Mouse (Mus musculus): ENCODE results near the gene Cd40. TPM values are rescaled to one million over a fixed set of nuclear protein-coding genes. Genes with fewer than 3 reads are reported as not detected.

Cd40 gene
- polyA plus RNA-seq, 1 experiment from 2014 or later = 4.5 TPM

DNA sequence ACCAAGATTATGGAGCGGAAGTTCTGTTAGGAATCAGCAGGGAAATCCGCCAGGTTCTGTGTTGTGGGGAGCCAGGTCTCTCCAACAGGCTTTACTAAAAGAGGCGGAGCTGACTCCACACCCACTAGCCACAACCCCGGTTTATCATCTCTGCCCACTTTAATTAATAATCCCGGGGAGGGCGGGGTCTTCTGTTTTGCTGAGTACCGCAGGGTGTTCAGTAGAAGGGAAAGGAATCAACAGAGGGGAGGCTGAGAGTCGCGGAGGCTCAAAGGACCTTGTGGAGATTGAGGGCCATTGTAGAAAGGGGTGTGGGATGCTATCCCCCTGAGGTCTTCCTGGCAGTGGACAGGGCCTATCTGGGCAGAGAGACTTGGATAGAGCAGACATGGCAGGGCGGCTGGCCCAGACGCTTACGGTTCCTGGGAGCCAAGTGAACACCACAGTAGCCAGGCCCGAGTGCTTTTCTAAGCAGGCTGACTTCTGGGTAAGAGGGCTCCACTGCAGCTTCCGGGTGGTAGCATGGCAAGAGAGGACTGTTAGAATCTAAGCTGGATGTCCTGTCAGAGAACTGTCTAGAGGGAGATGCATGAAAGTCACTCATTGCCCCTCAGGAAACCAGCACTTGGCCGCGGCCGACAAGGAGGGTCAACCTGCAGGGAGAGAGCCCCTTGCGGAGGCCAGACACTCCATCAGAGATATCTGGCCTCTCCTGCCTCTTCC is 4.4 kb upstream of the Cd40 start:
- no peak overlapping the region for H3K4me2 ChIP-seq (ENCODE audit: low read depth, low read length)
- 68% methylated on average over 18 of the region's 18 CpGs for WGBS (ENCODE audit: insufficient replicate concordance)
- H3K9me3 ChIP-seq (ENCODE audit: low read length) = peaks cover 4% of the 10 kb centered on the region; the same call in 1 of the 2 replicates
- H3K27ac ChIP-seq (ENCODE audit: low read depth) = no peak overlapping the region
- peaks cover 11% of the 10 kb centered on the region for H3K4me1 ChIP-seq (ENCODE audit: insufficient read depth)
- H3K9ac ChIP-seq (replicated peaks) = no peak overlapping the region
- TF ChIP-seq CTCF (IDR thresholded peaks at IDR 0.05; ENCODE audit: low read depth) (no peak), EP300 (IDR thresholded peaks at IDR 0.05; ENCODE audit: low read depth) (no peak)
- no peak for ATAC-seq
- no peaks in the 10 kb centered on the region for H3K36me3 ChIP-seq (replicated peaks; ENCODE audit: insufficient read depth, low read length)
- DNase-seq = no peak
- H3K4me3 ChIP-seq (ENCODE audit: low read depth, low read length) = no peak overlapping the region
- 0 out of 2 replicates have a peak, but pooled peaks cover 4% of the 10 kb centered on the region for H3K27me3 ChIP-seq (ENCODE audit: insufficient read depth, low read length)

DNA sequence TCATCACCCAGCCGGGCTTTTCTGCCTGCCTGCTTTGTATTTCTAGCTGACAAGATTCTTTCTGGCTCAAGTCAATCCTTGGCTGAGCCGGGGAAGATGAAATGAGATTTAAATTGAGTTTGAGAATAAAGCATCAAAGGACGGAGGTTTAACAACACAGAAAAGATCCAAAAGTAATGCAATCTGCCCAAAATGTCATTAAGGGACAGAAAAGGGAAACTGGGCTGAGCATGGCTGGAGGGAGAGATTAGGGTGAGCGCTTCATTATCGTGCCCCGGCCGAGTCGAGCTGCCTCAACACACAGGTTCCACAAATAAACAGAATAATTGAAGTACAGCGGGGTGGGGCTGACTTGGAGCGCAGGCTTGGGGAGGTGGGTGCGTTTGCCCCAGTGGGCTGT is 3.9 kb upstream of the Cd40 start:
- TF ChIP-seq EP300 (IDR thresholded peaks at IDR 0.05; ENCODE audit: low read depth) (no peak), CTCF (IDR thresholded peaks at IDR 0.05; ENCODE audit: low read depth) (no peak)
- H3K4me3 ChIP-seq (ENCODE audit: low read depth, low read length) = no peak overlapping the region
- no peak overlapping the region for H3K4me2 ChIP-seq (ENCODE audit: low read depth, low read length)
- WGBS (ENCODE audit: insufficient replicate concordance) = 38% methylated on average over 11 of the region's 11 CpGs
- peaks cover 4% of the 10 kb centered on the region; the same call in 1 of the 2 replicates for H3K9me3 ChIP-seq (ENCODE audit: low read length)
- DNase-seq (no peak), ATAC-seq (no peak)
- H3K27me3 ChIP-seq (ENCODE audit: insufficient read depth, low read length) = 0 out of 2 replicates have a peak, but pooled peaks cover 4% of the 10 kb centered on the region
- no peak overlapping the region for H3K27ac ChIP-seq (ENCODE audit: low read depth)
- peaks cover 14% of the 10 kb centered on the region for H3K4me1 ChIP-seq (ENCODE audit: insufficient read depth)
- H3K36me3 ChIP-seq (replicated peaks; ENCODE audit: insufficient read depth, low read length) = no peaks in the 10 kb centered on the region
- no peak overlapping the region for H3K9ac ChIP-seq (replicated peaks)

DNA sequence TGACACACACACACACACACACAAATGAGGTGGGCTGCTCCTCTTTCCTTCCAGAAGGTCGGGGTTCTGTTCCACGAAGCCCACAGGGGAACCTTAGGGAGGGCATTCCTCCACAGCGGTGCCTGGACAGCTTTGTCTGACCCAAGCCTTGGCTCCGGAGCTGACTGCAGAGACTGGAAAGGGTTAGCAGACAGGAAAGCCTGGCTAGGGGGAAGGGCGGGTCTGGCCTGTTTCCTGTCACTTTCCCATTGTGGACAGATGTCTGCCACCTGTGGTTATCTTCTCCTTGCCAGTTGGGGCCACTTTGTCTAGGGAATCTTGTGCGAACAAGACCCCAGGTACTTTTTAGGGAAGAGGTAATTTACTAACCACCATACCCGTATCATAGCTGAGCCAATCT is 478 bp downstream of the Cd40 start:
- H3K4me2 ChIP-seq (ENCODE audit: low read depth, low read length) = peak overlapping the region; percentile 70
- H3K27ac ChIP-seq (ENCODE audit: low read depth) = 0 out of 2 replicates have a peak overlapping the region, but pooled peaks have one; percentile 3
- H3K36me3 ChIP-seq (replicated peaks; ENCODE audit: insufficient read depth, low read length) = no peaks in the 10 kb centered on the region
- DNase-seq (no peak), ATAC-seq (peak; percentile 71)
- TF ChIP-seq EP300 (IDR thresholded peaks at IDR 0.05; ENCODE audit: low read depth) (no peak), CTCF (IDR thresholded peaks at IDR 0.05; ENCODE audit: low read depth) (no peak)
- peaks cover 14% of the 10 kb centered on the region for H3K4me1 ChIP-seq (ENCODE audit: insufficient read depth)
- peaks cover 4% of the 10 kb centered on the region; the same call in 1 of the 2 replicates for H3K9me3 ChIP-seq (ENCODE audit: low read length)
- peak overlapping the region; percentile 42 for H3K4me3 ChIP-seq (ENCODE audit: low read depth, low read length)
- 1% methylated on average over 7 of the region's 7 CpGs for WGBS (ENCODE audit: insufficient replicate concordance)
- H3K27me3 ChIP-seq (ENCODE audit: insufficient read depth, low read length) = 0 out of 2 replicates have a peak, but pooled peaks cover 4% of the 10 kb centered on the region
- H3K9ac ChIP-seq (replicated peaks) = no peak overlapping the region

DNA sequence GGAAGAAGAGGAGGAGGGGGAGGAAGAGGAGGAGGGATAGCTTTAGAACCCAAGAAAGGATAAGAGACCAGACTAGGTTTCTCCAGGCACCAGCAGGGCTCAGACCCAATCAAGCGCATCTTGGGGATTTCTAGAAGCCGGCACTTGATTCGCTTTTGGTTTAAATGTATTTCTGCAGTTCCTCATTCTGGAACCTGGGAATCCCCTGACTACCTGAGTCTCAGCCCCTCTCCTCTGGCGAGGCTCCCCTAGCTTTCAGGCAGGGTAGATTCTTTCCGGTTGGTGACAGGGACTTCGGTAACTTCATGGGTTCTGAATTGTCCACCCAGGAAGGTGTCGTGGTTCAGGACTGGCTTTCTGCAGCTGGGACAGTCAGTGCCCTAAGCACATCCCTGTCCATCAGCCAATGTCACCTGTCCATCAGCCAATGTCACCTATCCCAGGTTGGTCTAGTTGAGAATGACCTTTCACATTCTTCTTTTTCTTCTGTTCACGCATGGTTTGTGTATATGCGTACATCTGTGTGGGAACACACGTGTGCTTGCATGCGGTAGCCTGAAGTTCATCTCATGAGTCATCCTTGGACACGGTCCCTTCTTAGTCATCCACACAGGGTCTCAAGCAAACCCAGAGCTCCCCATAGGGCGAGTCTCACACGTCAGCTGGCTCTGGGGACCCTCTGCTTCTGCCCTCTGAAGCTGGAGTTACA is 1.1 kb downstream of the Cd40 start:
- Histone ChIP-seq H3K4me3 (ENCODE audit: low read depth, low read length) (peak overlapping the region; percentile 42; the same call in 1 of the 2 replicates), H3K4me1 (ENCODE audit: insufficient read depth) (peaks cover 14% of the 10 kb centered on the region), H3K9ac (replicated peaks) (no peak overlapping the region), H3K27me3 (ENCODE audit: insufficient read depth, low read length) (0 out of 2 replicates have a peak, but pooled peaks cover 4% of the 10 kb centered on the region), H3K9me3 (ENCODE audit: low read length) (peaks cover 4% of the 10 kb centered on the region; the same call in 1 of the 2 replicates), H3K4me2 (ENCODE audit: low read depth, low read length) (peak overlapping the region; percentile 70), H3K36me3 (replicated peaks; ENCODE audit: insufficient read depth, low read length) (no peaks in the 10 kb centered on the region), H3K27ac (ENCODE audit: low read depth) (no peak overlapping the region)
- TF ChIP-seq CTCF (IDR thresholded peaks at IDR 0.05; ENCODE audit: low read depth) (no peak), EP300 (IDR thresholded peaks at IDR 0.05; ENCODE audit: low read depth) (no peak)
- 70% methylated on average over 14 of the region's 14 CpGs for WGBS (ENCODE audit: insufficient replicate concordance)
- no peak for DNase-seq
- no peak for ATAC-seq

DNA sequence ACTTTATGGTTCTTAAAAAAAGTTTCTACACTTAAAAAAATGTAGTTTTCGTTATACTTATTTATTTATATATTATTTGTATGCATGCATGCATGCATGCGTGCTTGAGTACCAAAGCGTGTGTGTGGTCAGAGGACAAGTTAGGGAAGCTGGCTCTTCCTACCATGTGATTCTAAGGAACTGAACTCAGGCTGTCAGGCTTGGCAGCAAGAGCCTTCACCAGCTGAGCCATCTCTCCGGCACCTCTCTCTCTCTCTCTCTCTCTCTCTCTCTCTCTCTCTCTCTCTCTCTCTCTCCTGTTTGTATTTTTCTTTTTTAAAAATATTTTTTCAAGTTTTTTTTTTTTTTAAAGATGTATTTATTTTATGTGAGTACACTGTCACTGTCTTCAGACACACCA is 4.5 kb downstream of the Cd40 start:
- no peaks in the 10 kb centered on the region for H3K9me3 ChIP-seq (ENCODE audit: low read length)
- H3K36me3 ChIP-seq (replicated peaks; ENCODE audit: insufficient read depth, low read length) = no peaks in the 10 kb centered on the region
- H3K27me3 ChIP-seq (ENCODE audit: insufficient read depth, low read length) = no peaks in the 10 kb centered on the region
- TF ChIP-seq CTCF (IDR thresholded peaks at IDR 0.05; ENCODE audit: low read depth) = no peak
- no peak for TF ChIP-seq EP300 (IDR thresholded peaks at IDR 0.05; ENCODE audit: low read depth)
- H3K9ac ChIP-seq (replicated peaks) = no peak overlapping the region
- peaks cover 11% of the 10 kb centered on the region for H3K4me1 ChIP-seq (ENCODE audit: insufficient read depth)
- H3K4me2 ChIP-seq (ENCODE audit: low read depth, low read length) = no peak overlapping the region
- 80% methylated on average over 4 of the region's 4 CpGs for WGBS (ENCODE audit: insufficient replicate concordance)
- no peak overlapping the region for H3K4me3 ChIP-seq (ENCODE audit: low read depth, low read length)
- DNase-seq (no peak), ATAC-seq (no peak)
- no peak overlapping the region for H3K27ac ChIP-seq (ENCODE audit: low read depth)
